Mouse (Mus musculus) kidney, postnatal 0 days (tissue): ENCODE measurements at regions not wholly inside any gene's neighbourhood (a gene's known extent, or its start where the extent isn't known, plus 50 kb on each side); places are given as distances from the start of the nearest gene placed in this dataset. TPM values are rescaled to one million over a fixed set of nuclear protein-coding genes. Genes with fewer than 3 reads are reported as not detected.

Source experiments
- ATAC-seq: fragments of 200-750 bp; cut with Nextera tagmentation; replicated peaks from 2 replicates; pipeline ENCODE4 v1.8.0; 2017; ENCODE audit warnings: low read depth, moderate number of reproducible peaks, moderate TSS enrichment, moderate library complexity; ENCODE audit not compliant: low FRiP score
- DNase-seq: peaks from one replicate; pipeline ENCODE4 v3.0.0-alpha.2; 2016; ENCODE audit warnings: low spot score
- H3K27ac ChIP-seq: fragments of 300-500 bp; sonication (generic); 2 replicates; pipeline ENCODE4 v1.5.1; 2014; ENCODE audit warnings: mild to moderate bottlenecking
- H3K27me3 ChIP-seq: fragments of 300-500 bp; sonication (generic); 2 replicates; pipeline ENCODE4 v1.6.1; 2014; ENCODE audit warnings: low read length, mixed read lengths; ENCODE audit not compliant: insufficient read depth
- H3K36me3 ChIP-seq: fragments of 300-500 bp; sonication (generic); 2 replicates; pipeline ENCODE4 v1.6.1; 2014; ENCODE audit warnings: low read length, mixed read lengths; ENCODE audit not compliant: insufficient read depth
- H3K4me1 ChIP-seq: fragments of 300-500 bp; sonication (generic); replicated peaks from 2 replicates; pipeline ENCODE4 v1.6.1; 2014; ENCODE audit warnings: antibody characterized with exemption, low read length, mixed read lengths; ENCODE audit not compliant: insufficient read depth
- H3K4me2 ChIP-seq: fragments of 300-500 bp; sonication (generic); 2 replicates; pipeline ENCODE4 v1.6.1; 2014; ENCODE audit warnings: mild to moderate bottlenecking, low read length, moderate library complexity, mixed read lengths
- H3K4me3 ChIP-seq: fragments of 300-500 bp; sonication (generic); replicated peaks from 2 replicates; pipeline ENCODE4 v1.5.1; 2014; ENCODE audit warnings: low read depth, low read length
- H3K9ac ChIP-seq: fragments of 300-500 bp; sonication (generic); 2 replicates; pipeline ENCODE4 v1.6.1; 2014; ENCODE audit warnings: low read depth, low read length
- H3K9me3 ChIP-seq: fragments of 300-500 bp; sonication (generic); replicated peaks from 2 replicates; pipeline ENCODE4 v1.6.1; 2016; ENCODE audit warnings: low read length, inconsistent platforms, mixed read lengths
- CTCF ChIP-seq: IDR thresholded peaks from 2 replicates; pipeline ENCODE4 v1.5.1; 2016; ENCODE audit warnings: antibody characterized with exemption, low read depth, mild to moderate bottlenecking, moderate library complexity
- WGBS: fragments of 180-500 bp; shearing (Covaris S2); extraction: QIAGEN DNeasy Blood & Tissue Kit; methylation state at CpG from one replicate; pipeline ENCODE4 v1.1.7; 2014; 5-methylcytosine and 5-hydroxymethylcytosine counted together
- microRNA-seq: library from miRNA; unstranded; fragments of <30 nt; microRNA quantifications from one replicate; pipeline ENCODE4, GENCODE M21; 2016

DNA sequence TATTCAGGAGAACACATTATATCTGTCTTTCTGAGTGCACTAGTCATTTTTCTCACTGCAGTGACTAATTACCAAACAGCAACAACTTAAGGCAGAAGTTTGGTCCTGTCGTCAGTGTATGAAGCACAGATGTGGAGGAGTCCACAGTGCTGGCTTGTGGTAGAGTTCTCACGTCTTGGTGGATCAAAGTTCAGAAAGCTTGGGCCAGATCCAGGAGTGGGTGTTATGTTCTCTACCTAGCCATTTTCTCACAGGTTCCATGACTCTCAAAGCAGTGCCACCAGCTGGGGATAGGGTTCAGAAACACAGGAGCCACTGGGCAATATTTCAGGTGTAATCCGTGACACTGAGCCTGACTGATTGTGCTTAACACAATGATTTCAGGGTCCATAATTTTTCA, 144.8 kb upstream of the BB014433 start:
- Histone ChIP-seq H3K36me3 (no peaks in the 10 kb centered on the region), H3K4me2 (no peak overlapping the region), H3K9me3 (no peaks in the 10 kb centered on the region), H3K27ac (no peak overlapping the region), H3K9ac (no peak overlapping the region), H3K4me3 (no peak overlapping the region), H3K27me3 (no peaks in the 10 kb centered on the region), H3K4me1 (no peaks in the 10 kb centered on the region)
- 49% methylated on average over 3 of the region's 3 CpGs for WGBS
- no peak for ATAC-seq
- TF ChIP-seq CTCF, result no peak
- no peak for DNase-seq

DNA sequence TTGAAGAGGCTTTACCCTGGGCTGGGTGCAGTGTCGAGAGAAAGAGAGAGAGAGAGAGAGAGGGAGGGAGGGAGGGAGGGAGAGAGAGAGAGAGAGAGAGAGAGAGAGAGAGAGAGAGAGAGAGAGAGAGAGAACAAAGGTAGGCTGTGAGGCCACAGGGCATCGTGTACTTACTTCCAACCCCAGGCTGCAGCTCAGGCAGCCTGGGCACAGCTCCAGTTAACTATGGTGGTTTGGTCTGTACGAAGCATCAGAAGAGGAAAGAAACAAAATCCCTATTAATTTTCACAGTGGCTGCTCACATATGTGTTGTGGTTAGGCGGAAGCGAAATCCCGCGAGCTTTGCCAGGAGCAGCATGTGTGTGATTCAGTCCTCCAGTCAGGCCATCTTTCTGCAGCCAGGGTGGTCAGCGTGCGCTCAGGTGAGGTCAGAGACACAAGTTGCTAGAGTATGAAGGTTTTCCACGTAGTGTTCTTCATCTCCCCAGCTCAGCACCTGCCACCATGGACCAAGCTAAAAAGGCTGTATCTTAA, 143.3 kb upstream of the BB014433 start:
- no peaks in the 10 kb centered on the region for H3K4me1 ChIP-seq
- no peaks in the 10 kb centered on the region for H3K27me3 ChIP-seq
- no peak overlapping the region for H3K4me2 ChIP-seq
- ATAC-seq, result no peak
- no peak overlapping the region for H3K27ac ChIP-seq
- DNase-seq, result no peak
- H3K36me3 ChIP-seq, result no peaks in the 10 kb centered on the region
- WGBS, result 39% methylated on average over 10 of the region's 10 CpGs
- H3K4me3 ChIP-seq, result no peak overlapping the region
- no peaks in the 10 kb centered on the region for H3K9me3 ChIP-seq
- H3K9ac ChIP-seq, result no peak overlapping the region
- no peak for TF ChIP-seq CTCF

Small RNA genes lying in the stretch of these regions (microRNA-seq; reads per million reads assigned to microRNA genes)
- gene Gm25255 (not detected), gene Gm25871 (not detected)
